Mouse (Mus musculus): Measurements from ENCODE around the gene Skiv2l.
"Not testable (repeated sequence)": the region's sequence is repeated elsewhere in the genome, so short reads cannot be mapped to it uniquely, and the experiment has no call there.

Gene Skiv2l

DNA sequence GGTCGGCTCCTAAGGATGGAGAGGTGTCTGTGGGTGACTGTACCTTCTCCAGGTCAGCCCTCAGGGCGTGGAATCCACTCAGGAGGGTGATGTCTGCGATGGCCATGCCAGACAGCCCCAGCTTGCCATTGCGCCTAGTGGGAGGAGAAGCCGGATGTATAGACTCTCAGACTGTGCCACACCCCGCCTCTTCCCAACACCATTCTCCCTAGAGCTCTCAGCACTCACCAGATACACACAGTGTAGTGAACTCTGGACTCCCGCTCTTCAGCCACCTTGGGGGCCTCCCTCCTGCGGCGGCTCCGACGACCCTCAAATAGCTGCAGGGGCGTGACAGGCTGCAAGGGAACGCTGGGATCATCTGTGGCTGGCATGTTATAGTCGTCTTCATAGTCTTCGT is 38.7 kb downstream of the Skiv2l start:
- DNase-seq (ENCODE audit: low spot score in 2 of 2), result no peak

DNA sequence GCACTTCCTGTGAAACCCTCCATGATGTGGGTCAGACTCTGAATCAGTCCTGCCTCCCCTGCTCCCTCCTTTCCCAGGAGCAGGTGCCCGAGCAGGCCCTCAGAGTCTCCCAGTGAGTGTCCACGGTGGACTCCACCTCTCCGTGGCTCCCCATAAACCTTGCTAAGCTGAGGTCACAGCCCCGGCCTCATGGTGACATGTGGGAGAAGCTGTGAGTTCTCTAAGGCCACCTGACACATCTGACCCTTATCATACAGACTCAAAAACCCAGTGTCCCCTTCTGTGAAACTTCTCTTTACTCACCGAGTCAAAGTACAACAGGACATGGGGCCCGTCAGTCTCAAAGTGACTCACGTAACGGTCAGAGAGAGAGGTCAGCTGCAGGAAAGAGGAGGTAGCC is 39.2 kb downstream of the Skiv2l start:
- DNase-seq (ENCODE audit: low spot score in 2 of 2), result not testable (repeated sequence)

DNA sequence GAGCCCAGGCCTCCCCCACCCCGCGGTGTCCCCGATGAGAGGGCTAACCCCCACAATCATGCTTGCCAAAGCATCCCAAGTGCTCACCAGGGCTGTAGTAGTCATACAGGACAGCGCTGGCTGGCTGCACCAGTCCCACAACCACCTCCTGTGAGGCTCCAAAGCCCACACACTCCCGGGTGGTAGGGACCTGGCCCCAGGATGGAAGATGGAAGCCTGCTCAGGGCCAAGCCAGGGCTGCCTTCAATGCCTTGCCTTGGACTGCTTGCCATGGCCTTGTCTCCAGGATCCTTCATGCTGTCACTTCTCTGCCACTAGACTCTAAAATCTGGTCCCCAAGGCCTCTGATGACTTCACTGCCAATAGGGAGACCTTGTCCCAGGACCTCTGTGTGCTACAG is 39.6 kb downstream of the Skiv2l start:
- DNase-seq (ENCODE audit: low spot score in 2 of 2), result not testable (repeated sequence)

DNA sequence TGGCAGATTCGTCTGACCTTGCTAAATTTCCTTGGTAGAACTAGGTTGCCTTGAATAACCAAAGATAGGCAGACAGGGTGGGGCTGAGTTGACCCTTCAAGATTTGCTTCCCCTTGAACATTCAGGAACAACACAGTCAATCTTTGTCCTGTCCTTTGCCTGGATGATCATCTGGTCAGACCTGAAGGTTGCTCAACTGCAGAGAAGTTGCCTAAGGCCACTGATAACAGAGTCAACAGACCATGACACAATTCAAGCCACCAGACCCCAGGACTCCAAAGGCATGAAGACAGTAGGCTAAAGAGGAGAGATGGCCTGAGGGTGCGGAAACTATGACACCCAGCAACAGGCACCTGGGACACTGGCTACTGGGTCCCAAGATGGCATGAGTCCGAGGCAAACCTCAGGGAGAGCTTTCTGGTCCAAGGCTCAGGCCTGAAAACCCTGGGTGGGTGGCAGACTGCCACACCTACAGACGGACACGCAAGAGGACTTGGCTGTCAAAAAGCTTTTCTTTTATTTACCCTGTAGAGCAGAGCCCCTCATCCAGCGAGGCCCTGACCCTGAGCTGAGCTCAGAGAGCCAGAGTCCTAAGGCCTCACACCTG is 41.3 kb downstream of the Skiv2l start:
- no peak for DNase-seq (ENCODE audit: low spot score in 2 of 2)

DNA sequence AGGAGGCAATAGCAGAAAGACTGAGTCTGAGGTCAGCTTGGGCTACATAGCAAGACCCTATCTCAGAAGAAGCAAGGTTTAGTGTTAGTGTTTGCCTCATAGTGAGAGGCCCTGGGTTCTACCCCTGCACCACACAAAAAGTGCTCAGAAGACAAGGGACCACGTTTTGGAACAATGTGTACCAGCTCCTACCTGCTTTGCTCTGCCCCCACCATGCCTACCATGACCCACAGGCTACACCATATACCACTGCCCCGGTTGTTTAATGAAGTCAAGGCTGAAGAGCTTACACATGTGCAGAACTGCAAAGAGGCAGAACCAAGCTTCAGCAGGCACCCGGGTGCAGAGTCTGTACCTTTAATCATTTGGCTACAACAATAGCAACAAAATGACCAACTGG is 42.8 kb downstream of the Skiv2l start:
- no peak for DNase-seq (ENCODE audit: low spot score in 2 of 2)

DNA sequence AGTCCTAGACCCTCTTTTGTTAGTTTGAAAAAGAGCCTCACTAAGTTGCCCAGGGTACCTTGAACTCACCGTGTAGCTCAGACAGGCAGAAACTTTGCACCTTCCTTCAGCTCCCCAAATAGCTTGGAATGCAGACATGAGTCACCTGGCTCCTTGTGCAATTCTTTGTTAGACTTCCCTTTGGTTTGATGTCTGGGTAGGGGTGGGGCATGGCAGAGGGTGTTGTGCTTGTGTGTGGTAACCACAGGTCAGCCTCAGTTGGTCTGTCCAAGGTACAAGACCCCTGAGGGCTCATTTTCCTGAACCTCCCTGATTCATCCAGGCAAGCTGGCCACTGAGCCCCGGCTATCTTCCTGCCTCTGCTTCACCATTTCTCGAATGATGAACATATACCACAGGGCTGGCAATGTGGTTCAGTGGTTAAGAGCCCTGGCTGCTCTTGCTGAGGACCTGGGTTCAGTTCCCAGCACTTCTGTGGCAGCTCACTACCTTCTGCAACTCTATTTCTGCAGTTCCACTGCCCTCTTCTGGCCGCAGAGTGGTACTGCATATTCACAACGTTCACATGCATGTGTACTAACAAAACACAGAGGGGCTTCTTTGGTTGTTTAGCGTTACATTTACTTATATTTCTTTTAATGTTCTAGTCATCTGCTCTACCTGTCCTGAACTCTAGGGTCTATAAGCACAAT is 45.0 kb downstream of the Skiv2l start:
- DNase-seq (ENCODE audit: low spot score in 2 of 2), result no peak

DNA sequence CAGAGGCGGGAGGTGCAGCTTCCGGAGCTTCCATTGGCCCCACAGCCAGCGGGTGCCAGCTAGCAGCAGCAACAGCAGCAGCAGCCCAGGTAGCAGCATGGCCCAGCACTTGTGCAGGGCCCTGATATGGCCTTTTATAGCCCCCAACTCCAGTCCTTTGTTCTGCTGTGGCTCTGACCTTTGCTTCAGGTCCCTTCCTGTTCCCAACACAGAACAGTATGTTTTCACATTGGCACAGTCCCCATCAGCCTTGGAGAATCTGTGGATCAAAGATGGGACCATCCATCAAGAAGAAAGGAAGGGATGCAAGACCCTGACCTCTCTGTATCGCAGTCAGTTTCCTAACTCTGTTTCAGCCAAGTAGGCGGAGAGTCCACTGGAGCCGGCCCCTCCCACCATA is 45.7 kb downstream of the Skiv2l start, which contains the start of gene Cyp21a1:
Gene Cyp21a1, minus strand, starts transcription at position 261 of the 400 bp plus-strand sequence.
- DNase-seq (ENCODE audit: low spot score in 2 of 2), result not testable (repeated sequence)

DNA sequence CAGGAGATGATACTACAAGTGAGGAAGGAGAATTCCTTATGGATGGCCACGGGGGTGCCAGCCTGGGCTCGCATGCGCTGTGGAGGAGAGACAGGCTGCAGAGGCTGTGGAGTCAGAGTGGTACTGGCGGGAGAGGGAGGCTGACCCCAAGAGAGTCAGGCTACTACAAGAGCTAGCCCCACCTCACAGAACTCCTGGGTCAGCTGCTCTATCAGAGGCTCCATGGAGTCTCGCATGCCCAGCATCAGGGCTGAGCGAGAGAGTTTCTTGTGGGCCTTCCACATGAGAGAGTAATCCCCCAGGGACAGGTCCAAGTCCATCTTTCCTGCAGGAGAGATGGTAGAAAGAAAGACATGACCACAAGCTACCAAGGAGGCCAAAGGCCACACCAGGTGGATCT is 46.6 kb downstream of the Skiv2l start:
- not testable (repeated sequence) for DNase-seq (ENCODE audit: low spot score in 2 of 2)

DNA sequence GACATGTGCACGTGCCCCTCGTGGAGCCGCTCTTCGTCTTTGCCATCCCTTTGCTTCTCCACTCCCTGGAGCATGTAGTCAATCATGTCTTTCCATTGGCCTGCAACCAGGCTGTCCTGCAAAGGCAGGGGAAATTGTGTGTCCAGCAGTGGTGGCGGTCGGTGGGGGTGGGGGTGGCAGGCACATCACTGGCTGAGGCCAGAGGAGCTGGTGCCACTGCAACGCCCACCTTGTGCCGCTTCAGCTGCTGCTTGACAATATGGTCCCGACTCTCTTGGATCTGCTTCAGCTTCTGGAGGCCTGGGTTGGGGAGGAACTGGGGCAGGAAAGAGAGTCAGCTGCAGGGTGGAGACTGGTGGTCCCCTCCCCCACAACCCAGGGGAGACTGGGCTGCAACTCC is 47.3 kb downstream of the Skiv2l start:
- not testable (repeated sequence) for DNase-seq (ENCODE audit: low spot score in 2 of 2)

DNA sequence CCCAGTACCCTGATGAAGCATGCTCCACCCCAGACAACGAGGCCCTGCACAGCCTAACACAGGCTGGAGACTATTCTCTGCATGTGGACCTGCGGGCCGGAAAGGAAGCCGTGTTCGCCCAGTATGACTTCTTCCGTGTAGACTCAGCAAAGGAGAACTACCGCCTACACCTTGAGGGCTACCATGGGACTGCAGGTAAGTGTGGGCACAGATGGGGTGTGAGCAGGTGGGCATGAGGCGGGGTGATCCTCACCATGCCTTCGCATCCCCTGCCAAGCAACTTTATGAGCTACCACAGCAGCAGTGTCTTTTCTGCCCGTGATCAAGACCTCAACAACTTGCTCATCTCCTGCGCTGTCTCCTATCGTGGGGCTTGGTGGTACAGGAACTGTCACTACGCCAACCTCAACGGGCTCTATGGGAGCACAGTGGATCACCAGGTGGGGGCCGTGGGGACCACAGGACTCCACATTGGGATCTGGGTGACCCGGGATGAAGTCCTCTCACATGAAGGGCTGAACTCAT is 49.2 kb downstream of the Skiv2l start:
- DNase-seq (ENCODE audit: low spot score in 2 of 2), result not testable (repeated sequence)

DNA sequence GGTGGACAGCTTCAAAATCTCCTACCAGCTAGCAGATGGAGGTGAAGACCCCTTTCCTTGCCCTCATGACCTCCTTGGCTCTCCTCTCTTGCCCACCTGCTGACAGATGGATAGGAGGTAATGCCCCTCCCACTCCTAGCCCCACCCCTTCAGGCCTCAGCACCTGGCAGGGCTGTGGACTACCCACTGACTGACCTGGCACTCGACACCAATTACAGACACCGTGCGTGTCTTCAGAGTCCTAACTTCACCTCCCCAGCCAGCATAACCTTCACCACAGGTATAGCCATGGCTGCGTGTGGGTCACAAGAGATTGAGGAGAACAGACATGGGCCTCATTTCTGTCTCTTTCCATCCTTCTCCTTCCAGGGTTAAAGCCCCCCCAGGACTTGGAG is 50.5 kb downstream of the Skiv2l start:
- DNase-seq (ENCODE audit: low spot score in 2 of 2), result no peak

DNA sequence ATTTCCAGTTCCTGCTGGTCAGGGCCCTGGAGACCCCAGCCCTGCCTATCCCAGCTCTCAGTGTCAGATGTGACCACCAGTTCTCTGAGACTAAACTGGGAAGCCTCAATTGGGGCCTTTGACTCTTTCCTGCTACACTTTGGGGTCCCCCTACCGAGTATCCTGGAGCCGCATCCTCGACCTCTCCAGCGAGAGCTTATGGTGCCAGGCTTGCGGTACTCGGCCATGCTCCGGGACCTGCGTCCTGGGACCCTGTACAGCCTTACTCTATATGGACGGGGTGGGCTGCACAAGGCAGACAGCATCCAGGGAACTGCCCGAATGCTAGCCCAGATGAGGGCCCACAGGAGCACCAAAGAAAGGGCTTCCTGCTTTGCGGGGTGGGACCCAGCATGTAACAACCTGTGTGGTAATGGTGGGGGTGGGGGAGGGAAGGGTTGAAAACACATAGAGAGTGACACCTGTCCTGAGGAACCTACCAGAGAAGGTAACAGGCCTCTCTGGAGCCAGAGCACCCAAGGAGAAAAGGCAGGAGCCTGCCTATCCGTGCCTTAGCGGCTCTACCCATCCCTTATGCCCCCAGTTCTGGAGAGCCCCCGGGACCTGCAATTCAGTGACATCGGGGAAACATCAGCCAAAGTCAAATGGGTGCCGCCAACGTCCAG is 51.0 kb downstream of the Skiv2l start:
- DNase-seq (ENCODE audit: low spot score in 2 of 2), result no peak

DNA sequence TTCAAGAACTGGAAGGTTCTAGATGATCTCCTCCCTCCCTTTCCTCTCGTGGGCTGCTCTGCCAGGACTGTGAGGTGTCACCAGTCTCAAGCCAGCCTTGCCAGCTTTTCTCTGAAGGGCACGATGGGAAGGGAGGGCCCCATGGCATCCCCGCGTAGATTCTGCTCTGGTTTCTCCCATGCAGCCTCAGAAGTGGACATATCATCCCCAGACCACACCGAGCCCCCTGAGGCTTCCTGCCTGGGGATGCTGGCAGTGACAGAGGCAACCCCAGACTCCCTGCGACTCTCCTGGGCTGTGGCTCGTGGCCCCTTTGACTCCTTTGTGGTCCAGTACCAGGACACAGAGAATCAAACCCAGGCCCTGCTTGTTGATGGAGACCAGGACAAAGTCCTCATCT is 51.9 kb downstream of the Skiv2l start:
- not testable (repeated sequence) for DNase-seq (ENCODE audit: low spot score in 2 of 2)

DNA sequence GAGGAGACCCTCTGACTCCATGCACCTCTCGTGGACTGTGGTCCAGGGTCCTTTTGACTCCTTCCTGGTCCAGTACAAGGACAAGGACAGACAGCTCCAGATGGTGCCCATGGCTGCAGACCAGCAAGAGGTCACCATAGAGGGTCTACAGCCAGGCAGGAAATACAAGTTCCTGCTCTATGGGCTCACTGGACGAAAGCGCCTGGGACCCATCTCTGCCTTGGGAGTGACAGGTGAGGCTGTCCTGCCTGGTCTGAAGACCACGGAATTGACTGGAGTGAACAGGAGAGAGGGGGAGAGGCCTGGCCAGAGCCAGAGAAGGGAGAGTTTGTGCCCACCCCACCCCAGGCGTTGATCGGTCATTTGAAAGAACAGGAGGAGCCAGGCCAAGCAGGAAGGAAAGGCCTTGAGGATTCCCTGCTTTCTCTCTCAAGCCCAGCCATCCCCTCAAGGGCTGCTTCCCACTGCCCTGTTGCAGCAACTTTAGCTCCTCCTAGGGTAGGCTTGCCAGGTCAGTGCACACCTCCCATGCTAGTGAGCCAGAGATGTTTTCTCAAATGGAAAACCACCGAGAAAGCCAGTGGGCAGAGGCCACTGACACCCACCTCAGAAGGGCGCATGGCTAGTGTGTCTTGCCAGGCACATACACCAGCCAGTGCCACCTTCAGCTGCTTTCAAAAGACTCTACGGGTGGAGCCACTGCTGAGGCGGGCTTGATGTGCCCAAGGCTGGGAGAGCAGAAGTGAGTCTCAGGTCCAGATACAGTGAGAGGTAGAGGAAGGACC is 52.6 kb downstream of the Skiv2l start:
- not testable (repeated sequence) for DNase-seq (ENCODE audit: low spot score in 2 of 2)

DNA sequence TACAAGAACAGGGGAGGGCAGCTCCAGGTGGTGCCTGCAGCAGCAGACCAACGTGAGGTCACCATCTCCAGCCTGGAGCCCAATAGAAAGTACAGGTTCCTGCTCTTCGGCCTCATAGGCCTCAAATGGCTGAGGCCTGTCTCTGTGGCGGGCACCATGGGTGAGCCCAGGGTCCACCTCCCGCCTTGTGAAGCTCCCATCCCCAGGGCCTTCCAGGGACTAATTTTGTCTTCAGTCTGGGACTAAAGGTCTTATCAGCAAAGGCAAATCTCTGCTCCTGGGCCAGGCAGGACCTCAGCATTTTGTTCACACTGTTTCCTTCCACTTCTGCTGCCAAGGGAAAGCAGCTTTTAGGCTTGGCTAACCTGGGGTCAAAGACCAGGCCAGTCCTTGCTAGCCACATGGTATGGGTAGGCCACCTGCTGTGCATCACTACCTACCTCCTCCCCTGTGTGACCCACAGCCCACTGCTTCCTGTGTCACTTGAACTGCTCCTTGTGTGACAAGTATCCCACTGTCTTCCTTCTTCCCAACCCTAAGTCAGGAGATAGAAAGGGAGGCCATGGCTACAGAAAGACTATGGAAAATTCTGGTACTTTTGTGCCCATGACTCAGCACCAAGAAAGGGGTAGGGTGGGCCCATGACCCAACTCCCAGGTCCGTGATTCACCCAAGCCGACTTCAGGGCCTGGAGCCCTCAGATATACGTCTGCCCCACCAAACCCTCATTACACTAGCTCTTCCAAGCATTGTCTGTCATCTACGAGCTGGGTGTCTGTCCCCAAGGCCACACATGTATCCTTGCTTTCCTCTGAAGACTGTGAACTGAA is 53.5 kb downstream of the Skiv2l start:
- DNase-seq (ENCODE audit: low spot score in 2 of 2), result no peak

DNA sequence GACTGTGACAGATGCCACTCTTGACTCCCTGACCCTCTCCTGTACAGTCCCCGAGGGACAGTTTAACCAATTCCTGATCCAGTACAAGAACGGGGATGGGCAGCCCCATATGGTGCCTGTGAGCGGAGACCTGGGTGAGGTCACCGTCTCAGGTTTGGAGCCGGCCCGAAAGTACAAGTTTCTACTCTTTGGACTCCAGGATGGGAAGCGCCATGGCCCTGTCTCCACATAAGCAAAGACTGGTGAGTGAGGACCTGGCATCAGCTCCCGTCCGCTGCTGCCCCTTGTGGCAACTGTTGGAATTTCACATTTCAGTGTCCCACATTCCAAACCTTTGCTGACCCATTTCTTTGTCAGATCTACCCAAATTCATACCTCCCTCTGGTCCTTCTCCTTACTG is 54.4 kb downstream of the Skiv2l start:
- no peak for DNase-seq (ENCODE audit: low spot score in 2 of 2)

DNA sequence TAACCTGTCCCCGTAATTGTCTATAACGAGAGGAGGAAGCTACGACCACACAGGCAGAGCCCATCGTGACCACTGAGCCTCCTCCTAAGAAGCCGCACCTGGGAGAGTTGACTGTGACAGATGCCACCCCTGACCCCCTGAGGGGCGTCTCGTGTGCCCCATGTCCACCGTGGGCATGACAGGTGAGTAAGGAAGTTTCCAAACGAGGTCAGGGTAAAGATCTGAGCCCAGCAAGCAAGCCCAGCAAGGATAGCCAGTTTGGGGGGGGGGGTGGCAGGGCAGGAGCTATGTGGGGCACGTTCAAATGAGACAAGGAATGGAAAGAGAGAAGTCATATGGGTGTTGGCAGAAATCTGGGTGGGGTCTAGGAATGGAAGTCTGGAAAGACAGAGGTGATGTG is 55.0 kb downstream of the Skiv2l start:
- DNase-seq (ENCODE audit: low spot score in 2 of 2), result no peak

All from spleen, postnatal 36 days (tissue).